Mouse (Mus musculus) megakaryocyte-erythroid progenitor cell, adult 5-6 weeks (primary cell): Measurements from ENCODE around the gene Apbb2. TPM values are rescaled to one million over a fixed set of nuclear protein-coding genes. Genes with fewer than 3 reads are reported as not detected.

Experiments
- ATAC-seq: replicated peaks from 2 replicates; pipeline ENCODE4 v1.8.0; 2016; ENCODE audit warnings: mild to moderate bottlenecking, inconsistent platforms; ENCODE audit not compliant: severe bottlenecking, poor library complexity, low FRiP score, low TSS enrichment
- total RNA-seq, 2 experiments: library from RNA; stranded (forward) in 1 of 2; stranded (reverse) in 1 of 2; fragments of 200-1000, 215-1000 nt in 1 of 2; fragments of >200 nt in 1 of 2; fragmentation: Nextera tagmentation in 1 of 2; gene quantifications; 2 replicates each; pipeline ENCODE4 v1.2.3; 2014 to 2017

Gene Apbb2
- total RNA-seq, 2 experiments from 2014 or later = 2.4 TPM; not detected in 1

- no peak for ATAC-seq
Observed at GRCm38 (mm10) chr5:66436791-66437246, 181.8 kb downstream of the Apbb2 start.

DNA sequence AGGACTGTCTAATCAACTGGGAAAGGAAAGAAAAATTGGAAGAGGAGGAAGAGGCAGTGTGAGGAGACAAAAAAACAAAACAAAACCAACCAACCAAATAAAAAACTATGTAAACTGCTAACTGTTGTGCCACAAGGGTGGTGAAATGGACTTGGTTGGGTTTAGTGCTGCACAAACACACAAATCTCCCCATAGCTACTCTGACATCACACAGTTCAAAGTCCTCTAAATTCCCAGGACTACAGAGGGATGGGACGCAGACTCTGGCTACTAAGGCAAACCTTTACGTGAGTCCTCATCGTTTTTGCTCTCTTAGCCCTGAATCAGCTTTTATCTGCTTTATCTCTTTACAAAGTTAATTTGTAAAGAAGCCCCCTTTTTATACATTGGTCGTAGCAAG lies 183.4 kb downstream of the Apbb2 start:
- no peak for ATAC-seq

- ATAC-seq = no peak
Observed at GRCm38 (mm10) chr5:66429076-66429475, 189.5 kb downstream of the Apbb2 start.

- ATAC-seq = no peak
Observed at GRCm38 (mm10) chr5:66428071-66428470, 190.5 kb downstream of the Apbb2 start.

- ATAC-seq = no peak
Observed at GRCm38 (mm10) chr5:66423909-66424308, 194.7 kb downstream of the Apbb2 start.

- no peak for ATAC-seq
Observed at GRCm38 (mm10) chr5:66423466-66423865, 195.1 kb downstream of the Apbb2 start.

DNA sequence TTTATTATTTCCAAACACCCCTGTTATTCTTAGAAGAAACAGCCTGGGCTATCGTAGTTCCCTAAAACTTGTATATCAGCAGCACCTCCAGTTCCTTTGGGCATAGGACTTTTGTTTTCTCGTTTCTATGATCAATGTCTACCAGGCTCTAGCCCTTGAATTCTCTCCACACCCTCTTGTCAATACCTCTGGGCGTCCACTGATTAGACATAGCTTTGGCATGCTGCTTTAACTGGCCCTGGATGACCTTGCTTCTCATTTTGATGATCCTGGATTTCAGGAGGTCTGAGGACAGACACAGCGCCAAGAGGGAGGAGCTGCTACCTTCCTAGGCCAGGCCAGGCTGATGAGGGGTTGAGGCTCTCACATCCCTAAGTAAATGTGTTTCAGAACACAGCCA lies 196.6 kb downstream of the Apbb2 start:
- ATAC-seq = no peak

- no peak for ATAC-seq
Observed at GRCm38 (mm10) chr5:66421230-66421629, 197.4 kb downstream of the Apbb2 start.

DNA sequence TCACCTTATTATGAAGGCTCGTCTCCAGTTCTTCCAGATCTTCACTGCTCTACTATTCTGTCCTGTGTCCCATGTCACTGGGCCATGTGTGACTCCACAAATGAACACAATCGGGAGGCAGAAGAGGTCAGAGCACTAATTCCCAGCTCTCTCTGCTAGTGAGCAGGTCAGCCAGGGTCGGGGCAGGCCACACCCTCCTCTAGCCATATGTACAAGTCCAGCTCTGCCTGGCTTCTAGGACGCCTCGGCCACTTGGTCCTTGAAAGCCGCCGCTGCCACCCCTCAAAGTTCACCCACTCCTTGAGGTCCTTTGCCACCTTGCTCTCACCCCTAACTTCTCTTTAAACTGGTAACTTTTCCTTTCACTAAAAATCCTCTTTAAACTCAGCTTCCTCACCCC lies 198.6 kb downstream of the Apbb2 start:
- ATAC-seq = no peak

DNA sequence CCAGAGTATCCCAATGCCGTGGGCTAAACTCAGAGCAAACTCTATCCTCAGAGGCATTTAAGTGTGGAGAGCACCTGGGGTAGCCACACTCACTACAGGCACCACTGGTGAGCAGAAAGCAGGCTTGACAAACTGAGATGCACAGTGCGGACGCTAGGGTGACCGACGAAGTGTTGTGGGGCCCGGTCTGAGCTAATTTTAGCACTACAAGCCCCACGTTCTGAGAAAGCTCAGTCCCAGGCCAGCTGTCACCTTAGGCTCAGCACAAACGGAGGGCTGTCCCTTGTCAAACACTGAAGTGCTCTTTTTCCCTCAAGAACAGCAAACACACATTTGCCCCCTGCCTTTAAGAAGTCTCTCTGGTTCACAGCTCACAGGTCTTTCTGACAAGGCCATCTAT lies 201.3 kb downstream of the Apbb2 start:
- no peak for ATAC-seq

DNA sequence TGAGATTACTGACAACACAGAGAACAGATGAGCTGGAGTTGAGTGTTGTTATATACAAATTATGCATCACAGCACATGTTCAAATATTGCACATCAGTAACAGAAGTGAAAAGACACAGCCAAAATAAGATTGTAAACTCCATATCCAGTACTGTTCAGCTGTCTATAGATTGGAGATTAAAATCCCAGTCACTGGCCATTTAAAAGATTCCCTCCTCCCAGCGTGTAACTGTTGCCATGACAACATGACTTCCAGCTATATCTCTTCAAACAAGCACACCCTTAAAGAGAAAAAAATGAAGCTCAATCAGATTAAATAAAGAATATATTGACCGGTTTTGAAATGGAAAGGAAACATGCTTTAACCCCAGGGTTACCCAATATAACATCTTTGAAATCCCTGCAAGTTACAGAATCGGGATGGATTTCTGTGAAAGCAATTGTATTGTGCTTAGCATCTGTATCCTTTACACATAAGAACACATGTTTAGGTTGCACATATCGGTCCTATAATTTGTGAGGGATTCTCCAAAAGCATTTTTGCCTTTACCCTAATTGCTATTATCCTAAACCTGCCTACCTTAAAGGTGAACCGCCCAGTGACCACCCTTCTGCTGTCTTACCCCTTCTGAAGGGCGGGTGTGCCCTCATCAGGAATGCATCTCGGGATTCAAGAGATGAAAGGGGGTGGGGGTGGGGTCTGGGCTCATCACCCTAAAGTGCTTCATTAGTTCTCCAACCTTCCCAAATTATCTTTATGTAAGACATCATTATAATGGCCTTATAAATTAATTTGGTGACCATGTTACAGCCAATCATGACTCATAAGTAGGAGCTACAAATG lies 202.7 kb downstream of the Apbb2 start:
- no peak for ATAC-seq

DNA sequence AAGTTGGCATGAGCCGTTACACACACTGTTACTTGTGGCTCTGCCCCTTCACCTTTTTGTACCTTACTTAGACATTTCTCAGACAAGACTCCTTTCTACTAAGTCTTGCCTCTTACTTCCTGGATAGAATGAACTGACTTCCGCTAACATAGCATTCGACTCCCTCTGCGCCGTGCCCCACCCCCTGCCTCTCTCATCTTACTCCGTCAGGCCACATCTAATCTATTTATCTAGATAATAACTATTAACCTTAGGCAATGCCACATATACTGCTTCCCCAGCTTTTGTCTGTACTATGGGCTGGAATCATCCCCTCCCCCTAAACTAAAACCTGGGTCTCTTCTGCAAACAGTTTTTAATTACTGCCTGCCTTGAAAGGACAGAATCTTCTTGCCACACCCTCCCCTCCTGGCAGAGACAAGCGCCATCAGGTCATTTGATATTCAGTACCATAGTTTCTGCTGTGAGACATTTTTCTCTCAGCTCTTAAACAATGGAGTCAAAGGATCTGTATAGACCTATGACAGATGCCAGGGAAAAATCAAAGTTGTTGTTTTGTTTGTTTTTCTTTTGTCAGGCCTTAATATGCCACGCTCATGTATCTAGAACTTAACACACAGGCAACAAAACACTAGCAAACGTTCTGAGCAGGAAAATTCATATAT lies 203.4 kb downstream of the Apbb2 start:
- no peak for ATAC-seq

- no peak for ATAC-seq
Observed at GRCm38 (mm10) chr5:66413402-66413801, 205.2 kb downstream of the Apbb2 start.

DNA sequence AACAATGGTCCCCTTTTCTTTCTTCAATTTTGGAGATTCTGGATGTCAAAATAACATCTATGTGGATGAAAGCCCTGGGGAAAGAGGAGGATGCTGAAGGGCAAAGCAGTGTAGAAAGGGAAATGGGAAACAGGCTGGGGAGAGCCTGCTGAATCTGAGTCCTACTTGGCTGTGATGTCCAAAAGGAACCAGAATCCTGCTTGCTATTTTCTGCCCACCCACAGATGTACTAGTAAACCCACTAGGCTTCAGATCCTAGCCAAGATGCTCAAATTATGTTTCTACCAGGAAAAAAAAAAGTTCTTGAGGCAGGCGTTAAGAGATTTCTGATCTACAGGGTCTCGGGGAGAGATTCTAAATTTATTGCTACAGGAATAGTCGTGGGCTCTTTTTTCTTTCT lies 205.8 kb downstream of the Apbb2 start:
- no peak for ATAC-seq

DNA sequence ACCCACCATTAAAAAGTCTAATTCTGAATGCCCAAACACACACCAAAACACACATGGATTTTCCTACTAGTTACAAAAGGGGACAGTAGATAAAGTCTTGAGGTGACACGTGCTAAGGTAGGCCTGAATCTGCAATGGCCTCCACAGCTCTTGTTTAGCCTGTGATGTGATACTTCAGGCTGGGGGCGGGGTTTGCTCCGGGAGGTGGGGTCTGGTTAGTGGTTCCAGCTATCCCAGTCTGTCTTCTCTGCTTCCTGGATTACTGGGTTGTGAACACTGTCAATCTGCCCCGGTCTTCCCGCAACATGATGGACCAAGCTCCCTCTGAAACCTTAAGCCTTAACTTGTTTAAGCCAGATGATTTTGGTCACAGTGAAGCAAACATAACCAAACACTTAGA lies 210.0 kb downstream of the Apbb2 start:
- ATAC-seq = no peak

DNA sequence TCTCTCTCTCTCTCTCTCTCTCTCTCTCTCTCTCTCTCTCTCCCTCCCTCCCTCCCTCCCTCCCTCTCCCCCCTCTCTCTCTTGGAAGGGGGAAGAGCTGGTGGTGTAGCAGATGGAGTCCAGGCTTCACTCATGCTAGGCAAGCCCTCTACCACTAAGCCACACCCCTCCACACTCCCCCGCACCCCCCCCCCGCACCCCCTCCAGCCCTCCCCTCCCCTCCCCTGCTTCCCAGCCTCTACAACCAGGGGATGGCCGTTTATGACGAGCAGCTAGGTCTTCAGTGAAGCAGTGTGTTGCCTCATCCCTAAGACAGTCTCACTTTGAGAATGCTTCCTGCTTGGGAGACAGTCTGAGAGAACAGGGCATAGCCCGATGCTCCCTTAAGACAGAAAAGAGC lies 210.6 kb downstream of the Apbb2 start:
- ATAC-seq = no peak

GRCm38 (mm10) chr5:66406431-66406830 lies 212.2 kb downstream of the Apbb2 start:
- ATAC-seq = no peak

- ATAC-seq = no peak
Observed at GRCm38 (mm10) chr5:66405731-66406399, 212.7 kb downstream of the Apbb2 start.

DNA sequence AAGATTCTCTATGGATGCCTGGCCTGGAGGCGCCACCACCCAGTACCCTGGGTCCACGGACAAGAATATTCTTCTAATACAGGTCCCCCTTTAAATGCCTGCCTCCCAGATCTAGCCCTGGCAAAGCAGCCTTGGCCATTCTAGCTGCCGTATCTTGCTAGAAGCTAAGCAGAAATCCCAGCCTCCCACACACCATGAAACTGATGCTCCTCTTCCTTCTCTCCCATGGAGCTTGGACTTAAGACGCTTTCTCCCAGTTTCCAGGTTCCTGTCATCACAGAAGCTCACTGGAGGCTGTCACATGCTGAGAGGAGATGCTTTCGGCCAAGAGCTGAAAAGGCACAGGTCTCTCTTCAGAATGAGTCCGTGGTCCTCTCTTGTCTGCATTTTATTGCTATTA lies 213.3 kb downstream of the Apbb2 start:
- no peak for ATAC-seq

GRCm38 (mm10) chr5:66400563-66400962 lies 218.0 kb downstream of the Apbb2 start:
- no peak for ATAC-seq

- ATAC-seq = no peak
Observed at GRCm38 (mm10) chr5:66399264-66399620, 219.3 kb downstream of the Apbb2 start.
